Mouse (Mus musculus) E14TG2a.4 (cell line): ENCODE measurements around the gene Plekhg1.

Source experiments
- CTCF ChIP-seq: conservative IDR thresholded peaks from 2 replicates; pipeline ENCODE4 v1.5.1; 2014; ENCODE audit warnings: low read length
- NANOG ChIP-seq: IDR thresholded peaks from 2 replicates; pipeline ENCODE4 v1.6.1; 2014; ENCODE audit warnings: borderline replicate concordance, low read length, mixed read lengths
- POU5F1 ChIP-seq: IDR thresholded peaks from 2 replicates; pipeline ENCODE4 v1.6.1; 2014; ENCODE audit warnings: low read length, borderline replicate concordance

GRCm38 (mm10) chr10:3900416-3900956 is 160.3 kb downstream of the Plekhg1 start:
- TF ChIP-seq CTCF (no peak), NANOG (no peak), POU5F1 (no peak)
